Mouse (Mus musculus) natural killer cell, adult 2 months (primary cell): Measurements from ENCODE around the gene Hint3.
"Not testable (repeated sequence)": the region's sequence is repeated elsewhere in the genome, so short reads cannot be mapped to it uniquely, and the experiment has no call there.

Experiments
- DNase-seq, 2 experiments: peaks; one replicate each; pipeline ENCODE4 v3.0.0; 2022; ENCODE audit warnings: low spot score in 2 of 2

Gene Hint3

DNA sequence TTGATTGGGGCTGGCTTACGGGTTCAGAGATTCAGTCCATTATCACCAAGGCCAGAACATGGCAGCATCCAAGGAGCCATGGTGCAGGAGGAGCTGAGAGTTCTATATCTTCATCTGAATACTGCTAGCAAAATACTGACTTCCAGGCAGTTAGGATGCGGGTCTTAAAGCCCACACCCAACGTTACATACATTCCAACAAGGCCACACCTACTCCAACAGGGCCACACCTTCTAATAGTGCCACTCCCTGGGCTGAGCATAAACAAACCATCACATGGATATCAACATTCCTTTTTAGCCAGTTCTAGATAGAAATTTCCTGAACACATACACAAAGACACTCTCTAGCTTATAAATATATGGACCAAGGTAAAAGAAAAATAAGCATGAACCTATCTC, at the start of gene Hint3:
TSS of gene Hint3 (minus strand) at position 120 of the 400 bp plus-strand sequence.
- DNase-seq: no peak

DNA sequence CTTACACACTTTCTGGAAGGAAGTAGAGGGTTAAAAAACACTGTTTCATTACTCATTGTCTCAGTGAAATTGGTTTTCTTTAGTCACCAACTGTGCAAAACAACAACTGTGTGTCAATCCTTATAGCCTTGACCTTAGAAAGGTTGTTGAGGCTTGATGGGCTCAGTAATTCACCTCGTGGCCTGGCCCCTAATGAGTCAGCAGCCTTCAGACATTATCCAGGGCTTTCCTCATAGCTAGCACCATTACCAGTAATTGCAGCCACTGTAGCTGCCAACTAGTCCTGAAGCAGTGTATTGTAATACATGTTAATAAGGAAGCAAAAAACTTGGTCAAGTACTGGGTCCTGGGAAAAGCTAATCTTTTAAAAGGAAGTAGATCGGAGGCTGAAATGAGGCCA, 48.6 kb upstream of the Hint3 start:
- no peak for DNase-seq

DNA sequence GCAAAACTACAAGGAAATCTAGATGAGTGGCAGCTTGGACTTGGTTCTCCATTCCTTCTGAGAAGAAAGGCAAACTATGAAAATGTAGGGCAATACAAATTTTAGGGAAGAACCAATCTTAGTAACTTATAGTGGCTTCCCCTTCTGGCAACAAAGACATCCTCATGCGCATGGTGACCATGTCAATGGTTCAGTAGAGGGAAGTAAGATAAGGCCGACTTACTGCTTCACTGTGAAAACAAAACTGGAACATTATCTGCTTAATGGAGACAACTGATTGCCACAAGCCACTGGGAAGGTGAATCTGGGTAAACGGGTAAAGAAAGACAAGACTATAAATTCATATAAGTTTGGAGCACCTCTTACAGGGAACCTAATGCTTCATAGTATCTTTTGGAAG, 45.4 kb upstream of the Hint3 start:
- no peak for DNase-seq

DNA sequence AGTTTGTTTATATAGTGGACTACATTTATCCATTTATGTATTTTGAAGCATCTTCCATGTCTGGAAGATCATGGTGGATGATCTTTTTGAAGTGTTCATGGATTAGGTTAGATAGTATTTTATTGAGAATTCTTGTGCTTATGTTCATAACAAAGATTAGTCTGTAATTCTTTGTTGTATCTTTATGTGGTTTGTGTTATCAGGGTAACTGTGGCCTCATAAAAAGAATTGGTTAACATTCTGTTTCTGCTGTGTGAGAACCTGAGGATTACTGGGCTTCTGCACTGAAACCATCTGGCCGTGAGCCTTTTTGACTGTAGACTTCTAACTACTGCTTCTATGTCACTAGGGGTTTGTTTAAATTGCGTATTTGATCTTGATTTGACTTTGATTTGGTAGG, 37.1 kb upstream of the Hint3 start:
- DNase-seq: no peak

DNA sequence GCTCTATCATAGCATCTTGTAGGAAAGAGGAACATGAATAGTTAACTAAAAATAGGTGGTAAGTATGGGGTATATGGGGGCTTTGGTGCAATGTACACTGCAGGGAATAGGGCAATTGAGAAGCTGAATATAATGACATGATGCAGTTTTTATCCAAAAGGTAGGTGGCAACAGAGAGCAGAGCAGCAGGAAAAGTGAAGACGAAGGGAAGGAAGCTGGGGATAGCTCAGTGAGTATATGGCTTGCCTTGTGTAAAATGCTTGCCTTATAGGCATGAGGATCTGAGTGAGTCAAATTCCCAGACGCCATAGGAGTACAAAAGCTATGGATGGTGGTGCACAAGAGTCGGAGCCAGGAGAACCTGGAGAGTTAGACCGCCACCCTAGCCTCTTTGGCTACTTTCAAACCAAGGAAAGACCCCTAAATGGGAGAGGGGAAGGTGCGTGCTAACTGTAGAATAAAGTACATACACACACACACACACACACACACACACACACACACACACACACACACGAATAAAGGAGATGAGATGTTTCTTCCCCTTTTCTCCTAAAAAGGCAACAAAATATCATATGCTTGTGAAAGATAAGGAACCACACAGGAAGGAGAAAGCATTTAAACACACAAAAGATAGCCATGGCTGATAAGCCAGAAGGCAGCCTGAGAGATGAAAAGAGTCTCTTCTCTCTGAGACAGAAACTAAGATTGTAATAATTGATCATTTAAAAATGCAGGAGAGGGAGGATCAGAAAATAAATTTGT, 31.3 kb upstream of the Hint3 start:
- DNase-seq: no peak

DNA sequence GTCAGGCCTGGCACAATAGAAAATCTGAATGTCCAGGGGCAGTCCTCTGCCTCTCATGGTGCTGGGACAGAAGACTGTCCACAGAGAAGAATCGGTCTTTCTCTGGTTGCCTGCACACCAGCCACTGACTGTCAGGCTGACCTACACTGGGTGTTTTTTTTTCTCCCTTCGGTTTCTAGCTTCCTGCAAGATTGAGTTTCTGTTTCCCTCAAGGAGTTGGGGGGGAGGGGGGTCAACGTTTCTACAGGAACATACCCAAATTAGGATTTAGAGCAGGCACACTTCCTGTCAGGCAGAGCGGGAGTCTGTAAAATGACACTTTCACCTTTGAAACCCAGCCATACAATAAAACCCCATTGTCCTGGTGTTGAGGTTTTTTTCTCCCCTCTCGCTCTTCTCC, 26.2 kb upstream of the Hint3 start:
- peak; percentile 7 to 11 for DNase-seq

DNA sequence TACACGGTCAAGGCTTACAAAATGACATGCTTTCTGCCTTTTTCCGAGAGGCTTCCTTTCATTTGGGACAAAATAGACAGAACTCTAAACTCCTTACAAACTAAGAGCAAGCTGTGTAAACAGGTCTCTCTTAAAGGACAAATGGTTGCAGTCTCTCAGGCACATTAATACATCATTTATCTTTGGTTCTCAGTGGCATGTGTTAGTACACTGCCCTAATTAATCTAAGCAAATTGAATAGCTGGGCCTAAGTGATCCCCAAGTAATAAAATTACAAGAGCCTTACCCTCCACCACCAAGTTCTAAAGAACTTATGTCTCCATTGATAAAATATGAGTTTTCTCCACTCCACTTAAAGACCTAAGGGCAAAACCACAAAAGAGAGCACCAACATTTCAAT, 18.2 kb upstream of the Hint3 start:
- no peak for DNase-seq

DNA sequence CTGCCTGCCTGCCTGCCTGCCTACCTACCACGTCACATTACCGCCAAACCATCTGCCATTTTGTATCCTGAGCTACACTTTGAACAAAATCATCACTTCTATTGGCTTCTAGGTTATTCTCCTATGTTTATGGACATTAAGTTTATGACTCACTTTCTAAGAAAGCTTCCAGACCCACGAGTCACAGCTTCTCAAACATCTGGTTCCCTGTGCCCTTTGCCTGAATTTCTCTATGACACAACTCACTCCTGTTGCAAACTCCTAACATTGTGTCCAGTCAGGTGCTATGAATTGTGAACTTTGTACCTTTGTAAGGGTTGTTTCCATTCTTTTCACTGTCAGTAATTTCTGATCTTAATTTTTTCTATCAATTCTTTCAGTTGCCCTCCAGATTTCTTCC, 8.8 kb upstream of the Hint3 start:
- DNase-seq: no peak

DNA sequence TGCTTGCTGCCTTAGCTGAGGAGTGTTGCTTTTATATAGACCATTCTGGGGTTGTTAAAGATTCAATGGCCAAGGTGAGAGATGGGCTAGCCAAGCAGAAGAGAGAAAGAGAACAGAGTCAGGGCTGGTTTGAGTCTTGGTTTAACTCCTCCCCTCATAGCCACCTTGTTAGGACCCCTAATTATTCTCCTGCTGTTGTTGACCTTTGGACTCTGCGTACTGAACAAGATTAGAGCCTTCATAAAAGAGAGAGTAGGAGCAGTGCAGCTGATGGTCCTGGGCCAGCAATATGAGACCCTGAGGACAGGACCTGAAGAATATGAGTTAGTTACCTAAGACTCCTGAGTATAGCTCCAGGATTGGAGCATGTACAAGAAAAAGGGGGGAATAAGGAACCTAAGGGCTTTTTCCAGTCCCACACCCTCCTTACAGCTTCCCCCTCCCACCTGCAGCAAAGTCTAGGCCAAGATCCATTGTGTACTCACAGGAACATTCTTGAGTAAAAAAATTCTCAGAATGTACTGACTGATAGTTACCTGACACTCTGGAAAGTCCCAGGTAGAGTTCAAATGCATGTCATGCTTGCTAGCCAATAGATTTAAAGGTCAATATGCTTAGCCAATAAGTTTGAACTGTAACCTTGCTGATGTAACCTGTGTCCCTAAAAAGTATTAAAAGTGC, 7.2 kb upstream of the Hint3 start:
- DNase-seq: not testable (repeated sequence)

DNA sequence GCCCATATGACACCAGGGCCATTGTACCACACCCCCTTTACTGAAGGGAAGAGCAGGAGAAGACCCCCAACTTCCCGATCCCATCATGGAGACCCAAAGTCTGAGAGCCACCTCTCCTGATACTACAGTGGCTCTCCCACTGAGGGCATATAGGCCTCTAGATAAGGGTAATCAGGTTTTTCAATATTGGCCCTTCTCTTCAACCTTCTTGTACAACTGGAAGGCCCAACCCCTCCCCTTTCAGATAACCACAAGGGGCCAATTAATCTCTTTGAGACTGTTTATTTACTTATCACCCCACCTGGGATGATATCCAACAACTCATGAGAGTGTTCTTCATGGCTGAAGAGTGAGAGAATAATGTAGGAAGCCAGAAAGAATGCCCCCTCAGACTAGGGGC, 3.3 kb upstream of the Hint3 start:
- DNase-seq: no peak

DNA sequence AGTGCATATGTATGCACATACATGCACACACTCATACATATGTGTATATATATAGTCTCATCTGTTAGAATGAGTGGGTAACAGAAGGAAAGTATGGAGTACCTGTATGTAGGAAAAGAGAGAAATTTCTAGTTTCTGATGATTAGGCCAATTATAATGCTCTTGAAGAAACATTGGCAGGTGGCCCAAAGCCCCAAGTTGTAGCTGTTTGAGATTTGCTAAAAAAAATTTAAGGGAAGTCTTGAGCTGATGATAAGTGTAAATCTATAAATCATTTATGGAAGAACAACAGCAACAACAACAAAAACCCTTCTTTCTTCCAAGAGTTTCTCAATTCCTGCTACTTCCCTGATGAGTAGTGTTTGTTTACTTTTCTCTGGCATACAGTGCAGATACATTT, 545 bp upstream of the Hint3 start:
- DNase-seq: no peak

DNA sequence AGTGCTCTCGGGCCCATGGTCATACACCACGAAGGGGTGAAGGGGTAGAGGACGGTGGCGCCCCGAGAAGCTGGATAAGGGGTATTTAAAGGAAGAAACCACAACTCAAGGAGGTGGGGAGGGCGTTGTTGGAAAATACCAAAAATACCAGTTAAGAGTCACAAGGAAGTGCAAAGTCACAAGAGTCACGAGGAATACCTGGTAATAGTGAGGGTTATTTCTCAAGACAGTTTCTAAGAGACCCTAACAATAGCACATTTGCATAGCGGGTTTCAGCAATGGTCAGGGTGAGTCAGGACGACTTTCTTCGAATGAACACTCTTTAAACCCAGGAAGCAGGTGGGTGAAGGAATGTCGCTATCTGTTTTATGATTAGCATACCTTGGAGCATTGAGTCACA, 988 bp downstream of the Hint3 start:
- not testable (repeated sequence) for DNase-seq

DNA sequence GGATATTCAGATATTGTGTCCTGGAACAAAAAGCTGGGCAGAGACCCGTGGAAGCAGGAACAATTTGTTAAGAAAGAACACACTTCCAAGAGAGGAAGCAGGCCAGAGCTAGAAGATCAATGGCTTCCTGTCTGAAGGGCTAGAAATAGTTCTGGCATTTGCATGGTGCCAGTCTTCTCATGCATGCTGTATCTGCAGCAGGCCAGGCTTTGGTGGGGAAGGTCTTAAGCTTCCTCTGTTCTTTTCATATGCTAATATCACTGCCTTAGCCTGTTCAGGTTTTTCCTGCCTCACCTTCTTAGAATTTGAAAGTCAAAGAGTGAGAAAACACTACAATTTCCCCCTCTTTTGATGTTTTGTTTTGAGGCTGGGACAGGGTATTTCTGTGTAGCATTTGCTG, 1.9 kb downstream of the Hint3 start:
- no peak for DNase-seq

DNA sequence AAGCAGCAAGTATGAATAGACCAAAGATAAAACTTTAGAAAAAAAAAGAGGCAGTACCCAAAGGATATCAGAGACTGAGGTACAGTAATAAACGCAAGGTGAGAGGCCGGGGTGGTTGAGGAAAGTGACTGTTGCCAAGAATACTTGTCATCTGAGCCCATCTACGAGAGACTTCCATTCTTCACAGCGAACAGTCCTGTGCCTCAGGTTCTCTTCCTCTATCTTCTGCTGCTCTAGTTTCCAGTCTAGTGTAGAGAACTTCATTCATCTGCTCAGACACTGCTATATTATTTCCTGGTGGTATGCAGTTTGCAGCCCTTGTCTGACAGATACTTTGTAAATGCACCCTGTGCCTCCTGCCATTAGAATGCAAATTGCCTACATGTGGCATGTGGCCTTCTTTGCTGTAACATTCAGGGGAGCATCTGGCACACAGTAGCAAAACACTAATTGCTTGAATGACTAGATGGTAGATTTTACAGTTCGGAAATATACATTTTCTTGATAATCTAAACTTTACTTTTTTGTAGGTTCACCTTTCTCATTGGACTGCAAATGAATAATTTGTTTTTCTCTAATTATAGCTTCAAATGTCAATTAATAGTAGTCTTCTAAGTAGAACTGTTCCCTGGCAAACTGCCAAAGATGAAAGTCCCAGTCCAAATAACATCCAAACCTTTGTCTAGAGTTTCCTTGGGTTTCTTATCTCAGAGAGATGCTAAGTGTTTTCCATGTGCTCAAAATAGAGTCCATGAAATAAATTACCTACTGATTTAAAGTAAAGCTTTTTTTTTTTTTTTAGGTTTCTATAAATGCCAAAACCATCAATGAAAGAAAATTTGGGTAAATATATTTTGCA, 5.0 kb downstream of the Hint3 start:
- DNase-seq: no peak

DNA sequence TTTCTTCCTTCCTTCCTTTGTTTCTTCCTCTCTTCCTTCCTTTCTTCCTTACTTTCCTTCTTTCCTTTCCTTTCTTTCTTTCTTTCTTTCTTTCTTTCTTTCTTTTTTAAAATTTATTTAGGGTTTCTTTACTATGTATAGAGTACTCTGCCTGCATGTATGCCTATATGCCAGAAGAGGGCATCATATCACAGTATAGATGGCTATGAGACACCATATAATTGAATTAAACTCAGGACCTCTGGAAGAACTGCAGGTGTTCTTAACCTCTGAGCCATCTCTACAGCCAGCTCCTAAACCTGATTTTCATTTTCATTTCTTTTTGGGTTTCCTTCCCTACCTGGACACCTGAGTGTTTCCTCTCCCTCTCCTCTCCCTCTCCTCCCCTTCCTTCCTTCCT, 6.5 kb downstream of the Hint3 start:
- DNase-seq: no peak

DNA sequence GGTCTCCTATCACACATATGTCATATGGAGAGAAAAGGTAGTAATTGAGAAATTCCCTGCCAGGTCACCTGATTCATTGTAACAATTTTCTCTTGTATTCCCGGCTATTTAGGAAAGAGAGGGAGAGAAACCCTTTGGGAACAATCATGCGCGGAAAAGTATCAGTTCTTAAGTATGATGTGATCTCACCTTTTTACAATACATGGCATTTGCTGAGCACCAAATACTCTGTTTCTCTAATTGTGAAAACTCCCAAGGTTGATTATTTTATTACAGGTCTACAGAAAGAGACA, 10.6 kb downstream of the Hint3 start:
- no peak for DNase-seq

DNA sequence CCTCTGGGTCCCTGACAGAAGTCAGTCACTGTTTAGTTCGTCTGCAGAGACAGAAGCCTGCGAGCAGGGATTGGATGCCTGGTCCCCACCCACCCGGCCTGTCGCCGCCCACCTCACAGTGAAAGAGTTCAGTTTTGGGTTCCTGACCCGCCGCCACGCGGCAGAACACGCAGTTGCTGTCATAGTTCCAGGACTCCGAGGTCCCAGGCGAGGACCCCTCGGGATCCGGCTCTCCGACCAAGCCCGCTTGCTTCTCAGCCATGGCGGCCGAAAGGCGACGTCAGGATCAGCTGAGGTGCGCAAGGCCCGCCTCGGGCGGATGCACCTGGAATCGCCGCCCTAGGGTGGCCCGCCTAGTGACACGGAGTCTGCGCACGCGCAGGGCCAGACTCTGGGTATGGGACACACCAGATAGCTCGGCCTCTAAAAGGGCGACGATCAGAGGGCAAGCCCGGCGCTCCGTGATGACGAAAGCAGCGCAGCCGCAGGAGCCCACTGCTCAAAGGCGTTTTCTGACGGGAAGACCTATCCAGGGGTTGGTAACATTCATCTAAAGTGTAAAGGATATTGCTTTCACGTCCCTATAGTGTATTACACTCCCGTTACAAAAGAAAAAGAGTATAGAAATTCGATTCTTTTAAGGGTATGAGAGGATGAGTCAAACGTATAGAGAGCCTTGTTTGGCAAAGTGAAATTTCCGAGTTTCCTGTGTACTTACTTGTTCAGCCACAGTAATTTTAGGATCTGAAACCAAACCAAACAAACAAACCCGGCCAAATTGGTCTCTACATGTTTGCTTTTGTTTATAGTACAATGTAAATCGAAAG, 11.1 kb downstream of the Hint3 start:
- DNase-seq: peak; percentile 97 to 99

DNA sequence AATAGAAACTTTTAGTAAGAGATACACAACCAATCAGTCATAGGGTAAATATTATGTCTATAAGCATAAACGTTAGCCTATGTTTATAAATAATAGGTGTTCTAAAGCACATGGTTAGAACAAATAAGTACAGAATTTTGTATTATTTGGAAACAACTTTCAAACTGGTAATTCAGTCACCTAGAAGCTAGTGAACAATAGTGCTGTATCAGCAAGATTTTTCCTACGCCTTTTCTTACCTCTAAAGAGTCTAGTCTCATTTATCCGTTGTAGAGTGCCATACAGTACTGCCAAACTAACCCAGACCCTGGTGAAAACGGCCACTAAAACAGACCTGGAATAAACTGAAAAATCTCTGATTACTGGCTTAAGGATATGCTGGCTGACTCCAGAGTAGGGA, 16.4 kb downstream of the Hint3 start:
- no peak for DNase-seq

DNA sequence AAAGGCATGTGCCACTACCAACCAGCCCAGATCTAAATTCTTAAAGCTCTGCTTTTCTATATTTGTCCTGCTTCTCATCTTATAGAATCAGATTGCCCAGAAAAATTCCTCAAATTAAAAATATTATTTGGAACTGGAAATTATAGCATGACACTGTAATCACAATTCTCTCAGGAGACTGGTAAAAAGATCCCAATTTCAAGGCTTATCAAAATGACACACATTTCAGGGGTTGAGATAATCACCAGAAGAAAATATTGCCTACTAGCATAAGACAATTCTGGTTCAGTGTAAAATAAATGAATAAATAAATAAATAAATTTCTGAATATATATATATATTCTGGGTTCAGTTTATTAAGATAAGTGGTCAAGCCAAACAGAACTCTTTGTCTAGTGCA, 19.8 kb downstream of the Hint3 start:
- no peak for DNase-seq

DNA sequence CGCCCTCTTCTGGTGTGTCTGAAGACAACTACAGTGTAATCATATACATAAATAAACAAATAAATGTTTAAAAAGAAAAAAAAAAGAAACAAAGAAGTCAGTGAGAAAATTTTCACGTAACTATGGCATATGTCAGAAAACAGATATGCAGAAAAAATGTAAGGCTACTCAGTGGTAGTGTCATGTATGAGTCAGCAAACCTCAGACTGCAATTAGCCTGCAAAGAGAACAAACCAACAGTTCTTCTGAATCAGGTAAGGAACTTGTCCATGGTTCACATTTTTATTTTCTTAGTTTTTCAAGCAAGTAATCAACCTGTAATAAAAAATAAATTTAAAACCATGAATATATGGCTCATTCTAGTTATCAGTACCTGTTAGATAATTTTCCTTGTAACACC, 21.3 kb downstream of the Hint3 start:
- no peak for DNase-seq

DNA sequence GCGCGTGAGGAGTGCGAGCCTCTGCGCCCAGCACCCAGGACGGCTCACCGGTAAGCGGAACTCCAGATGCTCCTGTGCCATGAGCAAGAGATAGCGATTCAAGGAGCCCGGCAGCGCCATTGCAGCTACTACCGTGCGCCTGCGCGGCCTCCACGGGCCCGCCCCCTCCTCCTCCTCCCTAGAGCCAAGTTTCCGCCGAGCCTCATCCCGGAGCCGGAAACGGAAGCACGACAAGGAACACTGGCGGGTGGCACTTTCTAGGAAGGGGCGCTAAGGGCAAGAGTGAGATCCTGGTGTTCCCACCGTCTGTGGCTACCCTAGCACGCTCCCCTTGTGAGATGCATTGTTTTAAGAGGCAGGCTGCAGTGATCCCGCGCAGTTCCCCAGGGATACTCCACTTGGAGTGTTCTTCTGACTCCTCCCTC, 28.9 kb downstream of the Hint3 start, which contains the start of gene Trmt11:
TSS of gene Trmt11 (minus strand) at position 208 of the 425 bp plus-strand sequence.
- DNase-seq: peak; percentile 50 to 66

DNA sequence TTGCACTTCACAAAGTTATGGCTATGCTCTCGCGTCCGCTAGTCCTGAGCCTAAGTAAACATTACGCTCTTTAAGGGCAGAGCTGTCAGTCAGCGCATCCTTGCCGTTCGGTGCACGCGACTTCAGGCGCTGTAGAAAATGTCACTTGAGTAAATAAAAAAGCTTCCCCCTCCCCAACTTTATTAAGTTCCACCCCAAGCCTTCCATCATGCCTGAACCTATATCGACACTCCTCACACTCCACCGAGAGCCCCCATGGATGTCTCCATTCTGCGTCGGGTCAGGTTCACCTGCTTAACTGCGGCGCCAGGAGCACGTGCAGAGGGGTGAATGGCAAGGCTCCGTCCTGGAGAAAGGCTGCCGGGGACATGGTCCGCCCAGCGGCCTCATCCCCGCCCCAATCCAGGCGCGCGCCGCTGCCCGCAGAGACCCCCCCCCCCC, 29.3 kb downstream of the Hint3 start:
- DNase-seq: peak in 1 of 2 experiments; percentile 9
